Mouse (Mus musculus): ENCODE measurements around the gene Acadvl. TPM values are rescaled to one million over a fixed set of nuclear protein-coding genes. Genes with fewer than 3 reads are reported as not detected.

Gene Acadvl
- polyA plus RNA-seq (2012; rRNA removed) = 46.1 and 54.7 TPM in 2 replicates

GRCm38 (mm10) chr11:70014880-70015558, at the start of gene Acadvl:
Acadvl (minus strand) TSS chr11:70015411.

DNA sequence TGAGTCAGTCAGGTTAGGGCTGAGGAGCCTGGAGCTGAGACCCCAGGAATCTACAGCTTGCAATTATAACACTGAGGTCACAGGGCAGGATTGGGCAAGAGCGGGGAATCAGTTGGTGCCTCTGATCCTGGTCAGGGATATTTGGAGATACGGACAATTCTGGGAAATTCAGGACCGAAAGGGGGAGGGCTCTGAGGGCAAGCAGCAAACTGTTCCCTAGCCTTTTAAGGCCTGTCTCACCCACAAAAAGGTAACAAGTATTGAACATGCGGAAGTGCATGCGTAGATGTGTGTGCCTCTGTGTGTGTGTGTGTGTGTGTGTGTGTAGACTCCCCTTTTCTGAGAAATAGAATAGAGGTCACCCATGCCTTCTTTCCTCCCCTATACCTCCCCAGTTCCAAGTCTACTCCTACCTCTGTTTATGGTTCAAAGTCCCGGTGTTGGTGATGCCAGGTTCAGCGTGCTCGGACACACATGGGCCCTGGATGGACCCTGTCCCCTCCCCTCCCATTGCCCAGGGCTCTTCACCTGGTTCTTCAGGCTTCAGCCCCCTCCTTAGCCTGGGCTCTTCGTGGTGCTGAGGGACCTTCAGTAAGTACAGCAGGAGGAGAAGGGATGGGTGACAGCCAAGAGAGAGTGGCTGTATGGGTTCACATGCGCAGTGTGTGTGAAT, 38.8 kb upstream of the Acadvl start, which contains the start of gene Asgr1:
Asgr1 (plus strand) TSS at position 188 of the 673 bp plus-strand sequence.

DNA sequence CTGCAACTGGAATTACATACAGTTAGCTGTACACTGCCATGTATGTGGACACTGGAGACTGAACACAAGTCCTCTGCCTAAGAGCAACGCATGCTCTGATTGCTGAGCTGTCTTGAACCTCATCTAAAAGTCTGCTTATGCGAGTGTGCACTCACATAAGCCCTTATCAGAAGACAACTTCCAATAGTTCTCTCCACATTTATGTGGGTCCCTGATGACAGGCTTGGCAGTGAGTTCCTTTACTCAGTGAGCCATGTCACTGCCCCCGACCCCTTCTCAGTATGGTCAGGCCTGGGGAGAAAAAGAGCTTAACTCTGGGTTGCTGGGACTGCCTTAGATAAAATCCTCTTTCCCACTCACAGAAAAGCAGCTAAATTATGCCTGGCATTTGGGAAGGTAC, 1.5 kb upstream of the Acadvl start, which contains the start of gene Dlg4:
Dlg4 (plus strand) TSS at position 274 of the 400 bp plus-strand sequence.

GRCm38 (mm10) chr11:70000396-70000898, 14.8 kb downstream of the Acadvl start, which contains the start of gene Dvl2:
Dvl2 (plus strand) TSS chr11:70000595.

GRCm38 (mm10) chr11:69995391-69995960, 19.7 kb downstream of the Acadvl start, which contains the start of gene Phf23:
Phf23 (plus strand) TSS chr11:69995777.

DNA sequence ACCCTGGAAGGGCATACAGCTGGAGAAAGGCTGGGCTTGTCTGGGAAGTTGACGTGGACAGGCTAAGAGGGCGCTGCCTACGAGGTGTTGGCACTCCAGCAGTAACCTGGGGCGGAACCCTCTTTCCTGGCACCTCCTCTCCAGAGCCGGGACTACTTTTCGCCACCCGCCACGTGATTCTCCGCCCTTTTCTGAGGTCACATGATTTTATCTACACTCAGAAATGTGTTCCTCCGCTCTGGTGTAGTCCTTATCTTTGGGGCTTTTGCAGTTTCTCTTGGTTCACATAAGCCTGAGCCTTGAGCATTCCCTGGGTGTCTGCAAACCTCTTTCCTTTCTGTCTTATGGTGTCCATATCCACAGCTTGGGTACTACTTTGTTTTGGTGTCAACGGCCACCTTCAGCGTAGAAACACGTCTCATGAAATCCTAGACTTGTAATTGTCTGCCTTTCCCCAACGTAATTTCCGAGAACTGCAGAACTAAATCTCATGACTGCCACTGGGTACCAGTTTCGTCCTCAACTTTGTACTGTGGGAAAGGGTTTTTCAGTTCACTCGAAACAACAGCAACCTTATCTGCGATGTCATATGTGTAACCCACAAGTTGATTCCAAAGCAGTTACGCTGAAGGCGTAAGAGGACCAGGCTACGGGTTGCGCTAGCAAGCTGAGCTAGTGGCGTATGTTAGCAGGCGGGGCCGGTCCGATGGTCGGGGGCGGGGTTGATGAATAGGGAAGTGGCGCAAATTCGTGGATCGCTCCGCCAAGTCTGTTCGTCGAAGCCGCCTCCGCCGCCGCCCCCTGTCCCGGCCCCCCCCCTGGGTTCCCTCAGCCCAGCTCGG, 24.1 kb downstream of the Acadvl start, which contains the start of gene Gabarap:
Gabarap (plus strand) TSS at position 294 of the 842 bp plus-strand sequence.

DNA sequence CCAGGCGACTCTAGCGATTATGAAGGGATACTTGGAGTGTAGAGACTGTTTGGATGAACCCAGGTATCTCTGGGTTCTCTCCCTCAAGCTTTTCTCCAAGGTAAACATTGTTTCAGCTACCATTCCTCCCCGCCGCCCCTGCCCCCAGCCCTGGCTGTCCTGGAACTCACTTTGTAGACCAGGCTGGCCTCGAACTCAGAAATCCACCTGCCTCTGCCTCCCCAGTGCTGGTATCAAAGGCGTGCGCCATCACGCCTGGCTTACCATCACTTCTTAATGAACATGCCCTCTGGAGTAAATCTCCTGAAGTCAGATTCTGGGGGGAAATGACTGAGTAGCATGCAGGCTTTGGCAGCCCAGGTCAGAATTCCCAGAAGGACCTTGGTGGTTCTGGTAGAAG, 33.0 kb downstream of the Acadvl start, which contains the start of gene Elp5:
Elp5 (minus strand) TSS at position 293 of the 400 bp plus-strand sequence.

GRCm38 (mm10) chr11:69981141-69981762, 34.0 kb downstream of the Acadvl start, which contains the start of gene Ctdnep1:
Ctdnep1 (plus strand) TSS chr11:69981156.

GRCm38 (mm10) chr11:69964650-69965270, 50.5 kb downstream of the Acadvl start, which contains the start of gene Cldn7:
Cldn7 (plus strand) TSS chr11:69964779.

Other genes starting within 250 kb of the Acadvl start
- 15.8 and 16.1 TPM in 2 replicates for gene Zbtb4, start 249.5 kb downstream of the Acadvl start, polyA plus RNA-seq (2012; rRNA removed)
- 1.6 and 5.2 TPM in 2 replicates for gene Chrnb1, start 219.5 kb downstream of the Acadvl start, polyA plus RNA-seq (2012; rRNA removed)
- 23.7 and 27.4 TPM in 2 replicates for gene Fgf11, start 213.6 kb downstream of the Acadvl start, polyA plus RNA-seq (2012; rRNA removed)
- gene Tmem102, start 209.8 kb downstream of the Acadvl start, polyA plus RNA-seq (2012; rRNA removed) = 0.13 and 0.25 TPM in 2 replicates
- not detected in 2 replicates for gene Gm39566, start 200.1 kb downstream of the Acadvl start, polyA plus RNA-seq (2012; rRNA removed)
- not detected in 2 replicates for gene Spem2, start 196.9 kb downstream of the Acadvl start, polyA plus RNA-seq (2012; rRNA removed)
- 1.3 and 1.5 TPM in 2 replicates for gene Spem1, start 193.2 kb downstream of the Acadvl start, polyA plus RNA-seq (2012; rRNA removed)
- gene Nlgn2, start 177.6 kb downstream of the Acadvl start, polyA plus RNA-seq (2012; rRNA removed) = 90.2 and 112 TPM in 2 replicates
- 232 and 256 TPM in 2 replicates for gene Tmem256, start 176.9 kb downstream of the Acadvl start, polyA plus RNA-seq (2012; rRNA removed)
- 73.6 and 80.2 TPM in 2 replicates for gene Plscr3, start 169.0 kb downstream of the Acadvl start, polyA plus RNA-seq (2012; rRNA removed)
- gene Tnk1, start 156.7 kb downstream of the Acadvl start, polyA plus RNA-seq (2012; rRNA removed) = 0.04 and 0.18 TPM in 2 replicates
- gene Tmem95, start 137.4 kb downstream of the Acadvl start, polyA plus RNA-seq (2012; rRNA removed) = not detected in 2 replicates
- 1.2 TPM in 2 replicates for gene Kctd11, start 134.0 kb downstream of the Acadvl start, polyA plus RNA-seq (2012; rRNA removed)
- gene Acap1, start 119.9 kb downstream of the Acadvl start, polyA plus RNA-seq (2012; rRNA removed) = 0.61 and 0.68 TPM in 2 replicates
- gene 2810408A11Rik, start 114.4 kb downstream of the Acadvl start, polyA plus RNA-seq (2012; rRNA removed) = 5.3 and 5.6 TPM in 2 replicates
- 111 and 113 TPM in 2 replicates for gene Neurl4, start 114.3 kb downstream of the Acadvl start, polyA plus RNA-seq (2012; rRNA removed)
- gene Gps2, start 101.5 kb downstream of the Acadvl start, polyA plus RNA-seq (2012; rRNA removed) = 60.8 and 63.8 TPM in 2 replicates
- gene Eif5a, start 93.5 kb downstream of the Acadvl start, polyA plus RNA-seq (2012; rRNA removed) = 777 and 816 TPM in 2 replicates
- gene Ybx2, start 79.6 kb downstream of the Acadvl start, polyA plus RNA-seq (2012; rRNA removed) = 48.3 and 53.7 TPM in 2 replicates
- gene Slc2a4, start 67.2 kb downstream of the Acadvl start, polyA plus RNA-seq (2012; rRNA removed) = 3.7 and 4.9 TPM in 2 replicates
- 0.21 and 2.5 TPM in 2 replicates for gene Cldn7, start 50.6 kb downstream of the Acadvl start, polyA plus RNA-seq (2012; rRNA removed)
- 93.3 and 102 TPM in 2 replicates for gene Ctdnep1, start 34.3 kb downstream of the Acadvl start, polyA plus RNA-seq (2012; rRNA removed)
- 151 and 159 TPM in 2 replicates for gene Elp5, start 32.9 kb downstream of the Acadvl start, polyA plus RNA-seq (2012; rRNA removed)
- gene Gabarap, start 24.3 kb downstream of the Acadvl start, polyA plus RNA-seq (2012; rRNA removed) = 412 and 425 TPM in 2 replicates
- 41.8 and 47.6 TPM in 2 replicates for gene Phf23, start 19.6 kb downstream of the Acadvl start, polyA plus RNA-seq (2012; rRNA removed)
- 26.9 and 34.5 TPM in 2 replicates for gene Dvl2, start 14.8 kb downstream of the Acadvl start, polyA plus RNA-seq (2012; rRNA removed)
- 242 and 275 TPM in 2 replicates for gene Dlg4, start 1.5 kb upstream of the Acadvl start, polyA plus RNA-seq (2012; rRNA removed)
- gene Asgr1, start 38.7 kb upstream of the Acadvl start, polyA plus RNA-seq (2012; rRNA removed) = 3.4 and 3.5 TPM in 2 replicates
- 0.28 and 0.35 TPM in 2 replicates for gene Asgr2, start 77.2 kb upstream of the Acadvl start, polyA plus RNA-seq (2012; rRNA removed)
- 0.74 and 0.91 TPM in 2 replicates for gene Mgl2, start 114.9 kb upstream of the Acadvl start, polyA plus RNA-seq (2012; rRNA removed)
- 0.93 and 1.1 TPM in 2 replicates for gene Clec10a, start 140.8 kb upstream of the Acadvl start, polyA plus RNA-seq (2012; rRNA removed)
- gene Slc16a11, start 197.3 kb upstream of the Acadvl start, polyA plus RNA-seq (2012; rRNA removed) = 16.9 and 18.9 TPM in 2 replicates
- gene Slc16a13, start 205.7 kb upstream of the Acadvl start, polyA plus RNA-seq (2012; rRNA removed) = 10.1 and 12.7 TPM in 2 replicates
- 5.1 and 5.5 TPM in 2 replicates for gene Bcl6b, start 214.4 kb upstream of the Acadvl start, polyA plus RNA-seq (2012; rRNA removed)
- 150 and 160 TPM in 2 replicates for gene 0610010K14Rik, start 222.5 kb upstream of the Acadvl start, polyA plus RNA-seq (2012; rRNA removed)
- 12.2 and 12.8 TPM in 2 replicates for gene Gm21988, start 224.4 kb upstream of the Acadvl start, polyA plus RNA-seq (2012; rRNA removed)
- gene Rnasek, start 224.4 kb upstream of the Acadvl start, polyA plus RNA-seq (2012; rRNA removed) = 122 and 145 TPM in 2 replicates
- 0.45 and 0.60 TPM in 2 replicates for gene Alox12, start 239.9 kb upstream of the Acadvl start, polyA plus RNA-seq (2012; rRNA removed)

Measured in central nervous system, embryonic 18 days (tissue).